Mouse (Mus musculus) limb, embryonic 11.5 days (tissue): ENCODE results near the gene Grin3b. TPM values are rescaled to one million over a fixed set of nuclear protein-coding genes. Genes with fewer than 3 reads are reported as not detected.

Experiments used
- ATAC-seq: fragments of 200-750 bp; cut with Nextera tagmentation; 2 replicates; pipeline ENCODE4 v1.8.0; 2017; ENCODE audit warnings: low read depth; ENCODE audit not compliant: insufficient number of reproducible peaks, low FRiP score, low TSS enrichment
- DNase-seq: peaks from one replicate; pipeline ENCODE4 v3.0.0-alpha.2; 2015; ENCODE audit warnings: low spot score
- H3K27ac ChIP-seq: fragments of 300-500 bp; sonication (generic); replicated peaks from 2 replicates; pipeline ENCODE4 v1.5.1; 2014; ENCODE audit warnings: low read depth, mild to moderate bottlenecking, low read length
- H3K27me3 ChIP-seq: fragments of 300-500 bp; sonication (generic); 2 replicates; pipeline ENCODE4 v1.6.1; 2014; ENCODE audit warnings: mild to moderate bottlenecking, low read length, mixed read lengths; ENCODE audit not compliant: control insufficient read depth, insufficient read depth
- H3K36me3 ChIP-seq: fragments of 300-500 bp; sonication (generic); 2 replicates; pipeline ENCODE4 v1.6.1; 2014; ENCODE audit warnings: mild to moderate bottlenecking, low read length, moderate library complexity, mixed read lengths; ENCODE audit not compliant: control insufficient read depth, insufficient read depth
- H3K4me1 ChIP-seq: fragments of 300-500 bp; sonication (generic); 2 replicates; pipeline ENCODE4 v1.6.1; 2014; ENCODE audit warnings: low read length, mixed read lengths; ENCODE audit not compliant: control insufficient read depth, insufficient read depth
- H3K4me2 ChIP-seq: fragments of 300-500 bp; sonication (generic); 2 replicates; pipeline ENCODE4 v1.6.1; 2014; ENCODE audit warnings: low read depth, mild to moderate bottlenecking, moderate library complexity; ENCODE audit not compliant: severe bottlenecking
- H3K4me3 ChIP-seq: fragments of 300-500 bp; sonication (generic); 2 replicates; pipeline ENCODE4 v1.5.1; 2014; ENCODE audit warnings: low read depth, low read length
- H3K9ac ChIP-seq: fragments of 300-500 bp; sonication (generic); 2 replicates; pipeline ENCODE4 v1.6.1; 2014; ENCODE audit warnings: mild to moderate bottlenecking, low read length
- H3K9me3 ChIP-seq: fragments of 300-500 bp; sonication (generic); 2 replicates; pipeline ENCODE4 v1.6.1; 2016; ENCODE audit warnings: low read length; ENCODE audit not compliant: control insufficient read depth
- WGBS: fragments of 180-500 bp; shearing (Covaris S2); extraction: QIAGEN DNeasy Blood & Tissue Kit; methylation state at CpG from one replicate; pipeline ENCODE4 v1.1.7; 2014; 5-methylcytosine and 5-hydroxymethylcytosine counted together
- polyA plus RNA-seq: library from polyadenylated mRNA; unstranded; fragments of >200 nt; fragmentation: Nextera tagmentation; extraction: Ambion mirVana; gene quantifications from 2 replicates; pipeline ENCODE4 v1.2.1, GENCODE M21; 2014

Gene Grin3b
- polyA plus RNA-seq, 1 experiment from 2014 or later, result 0.23 TPM

GRCm38 (mm10) chr10:79986232-79986878 is 15.8 kb downstream of the Grin3b start:
- H3K27me3 ChIP-seq, result no peaks in the 10 kb centered on the region
- no peaks in the 10 kb centered on the region; the same call in 1 of the 2 replicates for H3K9me3 ChIP-seq
- 0 out of 2 replicates have a peak overlapping the region, but pooled peaks have one; percentile 9 for H3K4me3 ChIP-seq
- peak overlapping the region; percentile 54 for H3K4me2 ChIP-seq
- H3K4me1 ChIP-seq, result peaks cover 47% of the 10 kb centered on the region
- 42% methylated on average over 6 of the region's 6 CpGs for WGBS
- DNase-seq, result no peak
- H3K9ac ChIP-seq, result no peak overlapping the region
- H3K36me3 ChIP-seq, result peaks cover 5% of the 10 kb centered on the region; the same call in 1 of the 2 replicates
- no peak overlapping the region for H3K27ac ChIP-seq
- ATAC-seq, result no peak

- ATAC-seq (no peak), DNase-seq (peak; percentile 93)
- 3% methylated on average over 11 of the region's 11 CpGs for WGBS
- Histone ChIP-seq H3K27me3 (no peaks in the 10 kb centered on the region), H3K4me2 (peak overlapping the region; percentile 54), H3K4me1 (peaks cover 47% of the 10 kb centered on the region), H3K27ac (peak overlapping the region; percentile 52), H3K36me3 (peaks cover 9% of the 10 kb centered on the region; the same call in 1 of the 2 replicates), H3K9ac (0 out of 2 replicates have a peak overlapping the region, but pooled peaks have one; percentile 7), H3K9me3 (no peaks in the 10 kb centered on the region; the same call in 1 of the 2 replicates), H3K4me3 (no peak overlapping the region)
Measured at GRCm38 (mm10) chr10:79986963-79987362, 16.4 kb downstream of the Grin3b start.

- Histone ChIP-seq H3K9me3 (no peaks in the 10 kb centered on the region; the same call in 1 of the 2 replicates), H3K27ac (peak overlapping the region; percentile 65), H3K4me1 (peaks cover 43% of the 10 kb centered on the region), H3K36me3 (peaks cover 17% of the 10 kb centered on the region; the same call in 1 of the 2 replicates), H3K27me3 (no peaks in the 10 kb centered on the region), H3K9ac (peak overlapping the region; percentile 73), H3K4me2 (peak overlapping the region; percentile 54), H3K4me3 (peak overlapping the region; percentile 62)
- ATAC-seq, result no peak
- WGBS, result 7% methylated on average over 27 of the region's 27 CpGs
- peak; percentile 45 for DNase-seq
Measured at GRCm38 (mm10) chr10:79987771-79988505, 17.4 kb downstream of the Grin3b start.

- peak; percentile 81 for DNase-seq
- H3K36me3 ChIP-seq, result peaks cover 21% of the 10 kb centered on the region; the same call in 1 of the 2 replicates
- peaks cover 38% of the 10 kb centered on the region for H3K4me1 ChIP-seq
- WGBS, result under 1% methylated on average over 58 of the region's 59 CpGs
- peak within 1 kb of the TSS; percentile 73 for H3K9ac ChIP-seq
- peak within 1 kb of the TSS; percentile 62 for H3K4me3 ChIP-seq
- ATAC-seq, result 0 out of 2 replicates have a peak, but pooled peaks have one; percentile 5
- H3K27me3 ChIP-seq, result no peaks in the 10 kb centered on the region
- no peaks in the 10 kb centered on the region; the same call in 1 of the 2 replicates for H3K9me3 ChIP-seq
- H3K27ac ChIP-seq, result peak within 1 kb of the TSS; percentile 65
- peak within 1 kb of the TSS; percentile 54 for H3K4me2 ChIP-seq
Measured at GRCm38 (mm10) chr10:79988506-79989271, 18.2 kb downstream of the Grin3b start, which contains the start of gene Cnn2. TSS of gene Cnn2 (plus strand) at chr10:79988584.

- Histone ChIP-seq H3K27ac (no peak overlapping the region; the same call in 1 of the 2 replicates), H3K9ac (peak overlapping the region; percentile 38; the same call in 1 of the 2 replicates), H3K36me3 (peaks cover 24% of the 10 kb centered on the region; the same call in 1 of the 2 replicates), H3K4me1 (peaks cover 38% of the 10 kb centered on the region), H3K9me3 (no peaks in the 10 kb centered on the region; the same call in 1 of the 2 replicates), H3K4me2 (peak overlapping the region; percentile 54), H3K27me3 (no peaks in the 10 kb centered on the region), H3K4me3 (peak overlapping the region; percentile 62)
- WGBS, result 26% methylated on average over 8 of the region's 8 CpGs
- DNase-seq (peak; percentile 43), ATAC-seq (no peak)
Measured at GRCm38 (mm10) chr10:79989272-79989786, 18.8 kb downstream of the Grin3b start.

- 0 out of 2 replicates have a peak, but pooled peaks have one; percentile 23 for ATAC-seq
- DNase-seq, result peak; percentile 81
- Histone ChIP-seq H3K27ac (peak overlapping the region; percentile 38), H3K36me3 (peaks cover 28% of the 10 kb centered on the region; the same call in 1 of the 2 replicates), H3K4me1 (peaks cover 38% of the 10 kb centered on the region), H3K27me3 (no peaks in the 10 kb centered on the region), H3K9ac (peak overlapping the region; percentile 24), H3K4me3 (peak overlapping the region; percentile 62), H3K4me2 (peak overlapping the region; percentile 54), H3K9me3 (no peaks in the 10 kb centered on the region; the same call in 1 of the 2 replicates)
- 2% methylated on average over 15 of the region's 15 CpGs for WGBS
Measured at GRCm38 (mm10) chr10:79989870-79990269, 19.4 kb downstream of the Grin3b start.

GRCm38 (mm10) chr10:79991099-79991498 is 20.6 kb downstream of the Grin3b start:
- no peak for DNase-seq
- H3K4me1 ChIP-seq, result peaks cover 32% of the 10 kb centered on the region
- H3K4me2 ChIP-seq, result no peak overlapping the region; the same call in 1 of the 2 replicates
- H3K9ac ChIP-seq, result no peak overlapping the region
- no peaks in the 10 kb centered on the region; the same call in 1 of the 2 replicates for H3K9me3 ChIP-seq
- no peak overlapping the region for H3K4me3 ChIP-seq
- no peak for ATAC-seq
- no peak overlapping the region for H3K27ac ChIP-seq
- WGBS, result 67% methylated on average over 12 of the region's 12 CpGs
- peaks cover 30% of the 10 kb centered on the region; the same call in 1 of the 2 replicates for H3K36me3 ChIP-seq
- H3K27me3 ChIP-seq, result no peaks in the 10 kb centered on the region
